Mouse (Mus musculus): Measurements from ENCODE around the gene Ttc23. TPM values are rescaled to one million over a fixed set of nuclear protein-coding genes. Genes with fewer than 3 reads are reported as not detected.

Ttc23 gene
- total RNA-seq, 1 experiment: 9.4 TPM

DNA sequence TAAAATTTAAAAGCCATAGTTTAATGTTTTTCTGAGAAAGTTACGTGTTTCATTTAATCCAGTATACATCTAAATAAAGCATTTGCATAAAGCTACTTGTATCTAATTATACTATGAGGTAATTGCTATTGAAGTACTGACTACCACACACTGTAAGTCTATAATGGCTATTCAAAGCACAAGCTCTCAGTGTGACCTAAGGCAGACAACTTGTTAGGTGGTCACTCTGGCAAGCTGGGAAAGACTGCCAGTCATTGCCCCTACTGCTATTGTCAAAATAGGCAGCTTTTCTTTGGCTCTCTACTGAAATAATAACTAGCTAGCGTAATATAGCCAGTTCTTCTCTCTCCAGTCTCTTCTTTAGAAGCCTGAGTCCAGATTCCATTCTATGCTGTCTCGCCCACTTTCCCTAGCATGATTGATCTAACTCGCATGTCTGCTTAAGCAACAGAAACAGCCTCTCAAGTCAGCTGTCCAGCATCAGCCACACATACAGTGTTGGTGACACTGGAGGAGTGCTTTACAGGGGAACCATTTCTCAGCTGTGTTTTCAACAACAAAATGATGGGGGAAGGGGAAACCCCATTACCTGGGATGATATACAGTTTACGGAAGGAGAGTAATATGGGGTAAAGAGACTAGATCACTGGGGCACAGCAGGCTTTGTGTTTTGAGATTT lies 39.4 kb upstream of the Ttc23 start:
- H3K4me1 ChIP-seq (ENCODE audit: control insufficient read depth in 2 of 2, insufficient read depth in 2 of 2, low read length in 2 of 2, poor library complexity in 1 of 2): peaks cover 0 to 2% of the 10 kb centered on the region in 2 experiments; a peak in 1 of 4 replicates
- no peak overlapping the region for H3K27ac ChIP-seq (ENCODE audit: insufficient read depth, low read depth, low read length, poor library complexity, severe bottlenecking)
- no peak overlapping the region for H3K4me3 ChIP-seq (ENCODE audit: insufficient read depth in 1 of 2, low read depth in 1 of 2, low read length in 2 of 2, poor library complexity in 1 of 2, severe bottlenecking in 1 of 2)
- H3K36me3 ChIP-seq (ENCODE audit: control insufficient read depth, insufficient read depth, low read length, poor library complexity, severe bottlenecking): no peaks in the 10 kb centered on the region; the same call in 1 of the 2 replicates
- H3K9ac ChIP-seq (ENCODE audit: insufficient read depth, low read depth, low read length, poor library complexity, severe bottlenecking): no peak overlapping the region
- in situ Hi-C loops (cut with MboI; ENCODE audit: low sequenced_read_pairs in 2 of 2, unreplicated experiment in 2 of 2): no loop called here
- no peak for TF ChIP-seq CHD2 (IDR thresholded peaks at IDR 0.05; ENCODE audit: low read depth, low read length)
- no peak for TF ChIP-seq ZC3H11A (IDR thresholded peaks at IDR 0.05; ENCODE audit: borderline replicate concordance, low read depth, low read length)
- no peak for TF ChIP-seq MAFK (IDR thresholded peaks at IDR 0.05; ENCODE audit: insufficient read depth, low read depth, low read length)
- TF ChIP-seq ZNF384 (IDR thresholded peaks at IDR 0.05; ENCODE audit: low read depth, low read length): no peak
- TF ChIP-seq HCFC1 (IDR thresholded peaks at IDR 0.05; ENCODE audit: borderline replicate concordance, insufficient read depth, low read length): no peak
- no peak for DNase-seq (ENCODE audit: low read depth, low spot score)
- no peaks in the 10 kb centered on the region for H3K9me3 ChIP-seq (ENCODE audit: control insufficient read depth, insufficient read depth, low read depth, low read length)

DNA sequence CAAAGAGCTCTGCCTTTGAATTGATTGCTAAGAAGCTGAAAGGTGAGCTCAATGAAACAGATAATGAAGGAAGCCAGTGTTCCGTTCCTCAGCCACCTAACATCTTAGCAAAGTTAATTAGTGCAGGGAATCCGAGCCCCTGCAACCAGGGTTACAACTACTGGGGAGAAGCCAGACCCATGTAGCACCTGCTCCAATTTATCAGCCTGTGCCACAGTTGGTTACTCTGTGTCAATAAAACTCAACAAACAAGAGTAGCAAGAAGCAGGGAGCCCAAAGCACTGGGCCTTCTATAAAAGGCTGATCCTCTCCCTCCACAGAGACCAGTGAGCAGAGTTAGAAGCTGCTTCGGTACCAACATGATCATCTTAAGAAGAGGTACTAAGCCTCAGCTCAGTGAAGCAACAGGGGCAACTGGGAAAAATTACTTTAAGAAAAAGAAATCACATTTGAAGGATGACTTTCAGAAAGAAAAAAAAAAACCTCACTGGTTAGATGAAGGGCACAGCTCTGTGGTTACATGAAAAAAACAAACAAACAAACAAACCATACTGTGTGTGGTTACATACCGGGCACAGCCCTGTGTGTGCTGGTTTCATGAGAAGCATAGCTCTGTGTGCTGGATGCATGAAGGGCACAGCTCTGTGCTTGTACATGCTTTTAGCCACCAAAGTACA lies 38.7 kb upstream of the Ttc23 start:
- no peak for DNase-seq (ENCODE audit: low read depth, low spot score)
- no peak overlapping the region for H3K4me3 ChIP-seq (ENCODE audit: insufficient read depth in 1 of 2, low read depth in 1 of 2, low read length in 2 of 2, poor library complexity in 1 of 2, severe bottlenecking in 1 of 2)
- TF ChIP-seq CHD2 (IDR thresholded peaks at IDR 0.05; ENCODE audit: low read depth, low read length) (no peak), MAFK (IDR thresholded peaks at IDR 0.05; ENCODE audit: insufficient read depth, low read depth, low read length) (no peak)
- H3K27ac ChIP-seq (ENCODE audit: insufficient read depth, low read depth, low read length, poor library complexity, severe bottlenecking): no peak overlapping the region
- peaks cover 0 to 4% of the 10 kb centered on the region in 2 experiments; a peak in 2 of 4 replicates for H3K4me1 ChIP-seq (ENCODE audit: control insufficient read depth in 2 of 2, insufficient read depth in 2 of 2, low read length in 2 of 2, poor library complexity in 1 of 2)
- H3K36me3 ChIP-seq (ENCODE audit: control insufficient read depth, insufficient read depth, low read length, poor library complexity, severe bottlenecking): peaks cover 1% of the 10 kb centered on the region
- no peaks in the 10 kb centered on the region for H3K9me3 ChIP-seq (ENCODE audit: control insufficient read depth, insufficient read depth, low read depth, low read length)
- no peak overlapping the region for H3K9ac ChIP-seq (ENCODE audit: insufficient read depth, low read depth, low read length, poor library complexity, severe bottlenecking)
- in situ Hi-C loops (cut with MboI; ENCODE audit: low sequenced_read_pairs in 2 of 2, unreplicated experiment in 2 of 2): no loop called here

DNA sequence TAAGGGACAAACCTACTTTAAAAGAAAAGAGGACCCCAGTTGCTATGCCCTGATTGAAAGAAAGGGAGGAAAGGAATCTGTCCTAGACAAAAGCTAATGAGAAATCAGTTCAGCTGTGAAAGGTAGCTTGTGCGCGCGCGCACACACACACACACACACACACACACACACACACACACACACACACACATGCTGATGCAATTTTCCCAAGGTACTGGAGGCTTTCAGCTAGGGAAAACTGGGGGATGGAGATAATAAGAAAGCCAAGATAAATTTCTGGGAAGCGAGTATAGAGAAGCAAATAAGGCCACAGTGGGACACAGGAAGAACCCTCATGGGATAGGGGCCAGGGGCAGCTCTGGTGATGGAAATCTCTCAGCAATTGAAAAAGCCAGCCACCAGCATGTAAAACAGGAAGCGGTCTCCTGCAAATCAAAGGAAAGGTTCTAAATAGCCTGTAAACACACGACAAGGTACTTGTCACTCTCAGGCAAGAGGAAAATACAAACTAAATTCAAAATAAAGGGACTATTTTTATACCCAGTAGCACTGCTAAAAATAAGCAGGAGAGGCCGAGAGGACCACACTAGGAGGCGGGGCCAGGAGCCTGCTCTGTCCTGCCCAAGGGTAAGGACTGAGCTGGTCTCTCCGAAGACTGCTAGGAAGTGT lies 33.3 kb upstream of the Ttc23 start:
- TF ChIP-seq ZNF384 (IDR thresholded peaks at IDR 0.05; ENCODE audit: low read depth, low read length) (no peak), MAFK (IDR thresholded peaks at IDR 0.05; ENCODE audit: insufficient read depth, low read depth, low read length) (no peak), ZC3H11A (IDR thresholded peaks at IDR 0.05; ENCODE audit: borderline replicate concordance, low read depth, low read length) (no peak)
- Histone ChIP-seq H3K27ac (ENCODE audit: insufficient read depth, low read depth, low read length, poor library complexity, severe bottlenecking) (no peak overlapping the region), H3K4me1 (ENCODE audit: control insufficient read depth in 2 of 2, insufficient read depth in 2 of 2, low read length in 2 of 2, poor library complexity in 1 of 2) (peaks cover 0 to 2% of the 10 kb centered on the region in 2 experiments; a peak in 1 of 4 replicates), H3K36me3 (ENCODE audit: control insufficient read depth, insufficient read depth, low read length, poor library complexity, severe bottlenecking) (peaks cover 1% of the 10 kb centered on the region), H3K9me3 (ENCODE audit: control insufficient read depth, insufficient read depth, low read depth, low read length) (no peaks in the 10 kb centered on the region), H3K9ac (ENCODE audit: insufficient read depth, low read depth, low read length, poor library complexity, severe bottlenecking) (no peak overlapping the region), H3K4me3 (ENCODE audit: insufficient read depth in 1 of 2, low read depth in 1 of 2, low read length in 2 of 2, poor library complexity in 1 of 2, severe bottlenecking in 1 of 2) (no peak overlapping the region)
- in situ Hi-C loops (cut with MboI; ENCODE audit: low sequenced_read_pairs in 2 of 2, unreplicated experiment in 2 of 2): no loop called here
- no peak for DNase-seq (ENCODE audit: low read depth, low spot score)

DNA sequence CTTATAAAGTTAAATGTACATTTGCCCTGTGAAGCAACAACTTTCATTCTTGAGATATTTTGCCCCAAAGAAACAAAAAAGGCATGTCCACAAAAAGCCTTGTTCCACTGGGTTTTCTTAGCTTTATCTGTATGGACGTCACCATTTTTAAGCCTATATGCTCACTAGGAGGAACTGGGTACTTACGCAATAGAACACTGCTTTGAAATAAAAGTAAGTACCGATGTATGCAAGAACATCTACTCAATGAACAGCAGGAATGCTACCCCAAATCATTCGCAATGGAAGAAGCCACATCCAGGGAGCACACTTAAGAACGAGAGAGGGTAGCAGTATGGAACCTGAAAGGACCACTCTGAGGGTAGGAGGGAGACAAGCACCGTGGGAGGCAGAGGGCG lies 32.7 kb upstream of the Ttc23 start:
- Histone ChIP-seq H3K9ac (ENCODE audit: insufficient read depth, low read depth, low read length, poor library complexity, severe bottlenecking) (no peak overlapping the region), H3K27ac (ENCODE audit: insufficient read depth, low read depth, low read length, poor library complexity, severe bottlenecking) (no peak overlapping the region), H3K4me1 (ENCODE audit: control insufficient read depth in 2 of 2, insufficient read depth in 2 of 2, low read length in 2 of 2, poor library complexity in 1 of 2) (peaks cover 0 to 2% of the 10 kb centered on the region in 2 experiments; a peak in 1 of 4 replicates), H3K36me3 (ENCODE audit: control insufficient read depth, insufficient read depth, low read length, poor library complexity, severe bottlenecking) (peaks cover 1% of the 10 kb centered on the region), H3K9me3 (ENCODE audit: control insufficient read depth, insufficient read depth, low read depth, low read length) (no peaks in the 10 kb centered on the region), H3K4me3 (ENCODE audit: insufficient read depth in 1 of 2, low read depth in 1 of 2, low read length in 2 of 2, poor library complexity in 1 of 2, severe bottlenecking in 1 of 2) (no peak overlapping the region)
- TF ChIP-seq MAFK (IDR thresholded peaks at IDR 0.05; ENCODE audit: insufficient read depth, low read depth, low read length): no peak
- TF ChIP-seq ZNF384 (IDR thresholded peaks at IDR 0.05; ENCODE audit: low read depth, low read length): no peak
- TF ChIP-seq ZC3H11A (IDR thresholded peaks at IDR 0.05; ENCODE audit: borderline replicate concordance, low read depth, low read length): no peak
- no peak for TF ChIP-seq HCFC1 (IDR thresholded peaks at IDR 0.05; ENCODE audit: borderline replicate concordance, insufficient read depth, low read length)
- no peak for TF ChIP-seq CHD2 (IDR thresholded peaks at IDR 0.05; ENCODE audit: low read depth, low read length)
- in situ Hi-C loops (cut with MboI; ENCODE audit: low sequenced_read_pairs in 2 of 2, unreplicated experiment in 2 of 2): no loop called here
- no peak for DNase-seq (ENCODE audit: low read depth, low spot score)

All from ES-E14 (cell line).